Mouse (Mus musculus) E14TG2a.4 (cell line): Measurements from ENCODE around the gene Arnt2.

Experiments used
- CTCF ChIP-seq: conservative IDR thresholded peaks from 2 replicates; pipeline ENCODE4 v1.5.1; 2014; ENCODE audit warnings: low read length
- NANOG ChIP-seq: IDR thresholded peaks from 2 replicates; pipeline ENCODE4 v1.6.1; 2014; ENCODE audit warnings: borderline replicate concordance, low read length, mixed read lengths
- POU5F1 ChIP-seq: IDR thresholded peaks from 2 replicates; pipeline ENCODE4 v1.6.1; 2014; ENCODE audit warnings: low read length, borderline replicate concordance

GRCm38 (mm10) chr7:84260401-84260800, 149.6 kb downstream of the Arnt2 start:
- TF ChIP-seq CTCF = no peak
- TF ChIP-seq POU5F1 = no peak
- TF ChIP-seq NANOG = no peak
